16 mouse cellular contexts compared by ENCODE assay signal in genomic region chr14:30171008-30171407, GRCm38 (mm10).
DNase-seq lines count a peak whose midpoint lies in the region; ATAC-seq lines count a peak whose summit lies in the region.
"Had no signal": no experiment of that assay in that cellular context is flagged by ENCODE, and none has a peak within 500 bp of the region (broad histone marks: within the 10 kb centered on the region; RNA-seq: fewer than 3 reads in every experiment).

No protein-coding gene starts in this region.

- WGBS in hindbrain, embryonic 14.5 days: 46% methylated on average over 6 of the region's 6 CpGs
- WGBS in hindbrain, embryonic 11.5 days: 54% methylated on average over 6 of the region's 6 CpGs
- 68% methylated on average over 6 of the region's 6 CpGs for WGBS in liver, embryonic 11.5 days
- 63% methylated on average over 6 of the region's 6 CpGs for WGBS in liver, embryonic 12.5 days (ENCODE audit: insufficient replicate concordance)
- WGBS in neural tube, embryonic 14.5 days: 44% methylated on average over 6 of the region's 6 CpGs

- peak overlapping the region; percentile 40; the same call in 1 of the 2 replicates for H3K27ac ChIP-seq in hindbrain, embryonic 14.5 days
- H3K27ac ChIP-seq in hindbrain, embryonic 11.5 days (ENCODE audit: low read depth, low read length): no peak overlapping the region
- H3K27ac ChIP-seq in liver, embryonic 11.5 days (ENCODE audit: low read depth, low read length): no peak overlapping the region
- no peak overlapping the region for H3K27ac ChIP-seq in liver, embryonic 12.5 days
- H3K27ac ChIP-seq in neural tube, embryonic 14.5 days (ENCODE audit: low read depth, low read length): peak overlapping the region; percentile 60
- H3K27ac ChIP-seq: midbrain, embryonic 12.5 days had no signal

- no peak for ATAC-seq in hindbrain, embryonic 14.5 days (ENCODE audit: low FRiP score)
- ATAC-seq in hindbrain, embryonic 11.5 days (ENCODE audit: low FRiP score): no peak
- no peak for ATAC-seq in liver, embryonic 11.5 days (replicated peaks; ENCODE audit: low FRiP score)
- ATAC-seq in liver, embryonic 12.5 days: no peak
- no peak for ATAC-seq in neural tube, embryonic 14.5 days (ENCODE audit: low read depth)
- ATAC-seq: activated CD4-positive, CD25-positive, alpha-beta regulatory T cell, adult 4 months had no signal

- no peak overlapping the region for H3K9ac ChIP-seq in hindbrain, embryonic 14.5 days
- no peak overlapping the region for H3K9ac ChIP-seq in hindbrain, embryonic 11.5 days (ENCODE audit: low read depth, low read length)
- no peak overlapping the region for H3K9ac ChIP-seq in liver, embryonic 11.5 days (ENCODE audit: low read depth, low read length)
- H3K9ac ChIP-seq in liver, embryonic 12.5 days: no peak overlapping the region
- H3K9ac ChIP-seq in neural tube, embryonic 14.5 days (replicated peaks; ENCODE audit: low read depth, low read length): no peak overlapping the region
- H3K9ac ChIP-seq: midbrain, embryonic 12.5 days had no signal

- no peak overlapping the region for H3K4me3 ChIP-seq in hindbrain, embryonic 14.5 days (replicated peaks; ENCODE audit: low read length)
- H3K4me3 ChIP-seq in hindbrain, embryonic 11.5 days (ENCODE audit: low read depth, low read length): no peak overlapping the region
- H3K4me3 ChIP-seq in liver, embryonic 11.5 days (ENCODE audit: low read depth, low read length): no peak overlapping the region
- H3K4me3 ChIP-seq in liver, embryonic 12.5 days: no peak overlapping the region
- H3K4me3 ChIP-seq in neural tube, embryonic 14.5 days (ENCODE audit: low read depth, low read length): no peak overlapping the region
- H3K4me3 ChIP-seq: midbrain, embryonic 12.5 days had no signal

- no peak overlapping the region for H3K4me2 ChIP-seq in hindbrain, embryonic 14.5 days (replicated peaks)
- H3K4me2 ChIP-seq in hindbrain, embryonic 11.5 days (replicated peaks; ENCODE audit: low read depth, low read length): no peak overlapping the region
- H3K4me2 ChIP-seq in liver, embryonic 11.5 days: no peak overlapping the region
- H3K4me2 ChIP-seq in liver, embryonic 12.5 days: no peak overlapping the region
- H3K4me2 ChIP-seq in neural tube, embryonic 14.5 days (ENCODE audit: low read depth, low read length): no peak overlapping the region
- H3K4me2 ChIP-seq: heart, embryonic 11.5 days; midbrain, embryonic 12.5 days had no signal

- DNase-seq in hindbrain, embryonic 14.5 days (ENCODE audit: low spot score): no peak
- no peak for DNase-seq in hindbrain, embryonic 11.5 days (ENCODE audit: low spot score)
- peak; percentile 11 for DNase-seq in liver, embryonic 11.5 days (ENCODE audit: low spot score)
- peak; percentile 17 for DNase-seq in Muller cell, postnatal 12 days (ENCODE audit: inconsistent ontology term)
- DNase-seq in adrenal gland, adult (ENCODE audit: inconsistent age in 2 of 2, low spot score in 1 of 2): no peak
- no peak for DNase-seq in c-Kit-positive CD71-positive TER-119-positive erythroid progenitor cells, embryonic 14.5 days (ENCODE audit: low spot score)
- DNase-seq: cerebellum, adult 2 months; embryo, embryonic 11 days; gastrocnemius, postnatal 10 days; lung, postnatal 14 days; spleen, adult 18-20 months had no signal

- H3K4me1 ChIP-seq in hindbrain, embryonic 14.5 days (replicated peaks; ENCODE audit: control insufficient read depth, insufficient read depth, low read length): peaks cover 18% of the 10 kb centered on the region
- no peaks in the 10 kb centered on the region for H3K4me1 ChIP-seq in hindbrain, embryonic 11.5 days (replicated peaks; ENCODE audit: control insufficient read depth, insufficient read depth, low read length)
- peaks cover 3% of the 10 kb centered on the region; the same call in 1 of the 2 replicates for H3K4me1 ChIP-seq in liver, embryonic 11.5 days (replicated peaks; ENCODE audit: control insufficient read depth, insufficient read depth, low read length)
- peaks cover 12% of the 10 kb centered on the region for H3K4me1 ChIP-seq in liver, embryonic 12.5 days
- peaks cover 6% of the 10 kb centered on the region; the same call in 1 of the 2 replicates for H3K4me1 ChIP-seq in neural tube, embryonic 14.5 days (ENCODE audit: control insufficient read depth, insufficient read depth, low read length)
- H3K4me1 ChIP-seq: midbrain, embryonic 12.5 days had no signal

- H3K36me3 ChIP-seq in hindbrain, embryonic 14.5 days (replicated peaks; ENCODE audit: control insufficient read depth, insufficient read depth): no peaks in the 10 kb centered on the region
- no peaks in the 10 kb centered on the region for H3K36me3 ChIP-seq in hindbrain, embryonic 11.5 days (ENCODE audit: control insufficient read depth, insufficient read depth, low read length)
- H3K36me3 ChIP-seq in liver, embryonic 11.5 days (ENCODE audit: control insufficient read depth, insufficient read depth, low read length): no peaks in the 10 kb centered on the region
- no peaks in the 10 kb centered on the region for H3K36me3 ChIP-seq in liver, embryonic 12.5 days
- H3K36me3 ChIP-seq in neural tube, embryonic 14.5 days (ENCODE audit: control insufficient read depth, insufficient read depth, low read length): no peaks in the 10 kb centered on the region
- H3K36me3 ChIP-seq: midbrain, embryonic 12.5 days had no signal

- H3K27me3 ChIP-seq in hindbrain, embryonic 14.5 days (ENCODE audit: control insufficient read depth, insufficient read depth, low read length): no peaks in the 10 kb centered on the region
- H3K27me3 ChIP-seq in hindbrain, embryonic 11.5 days (ENCODE audit: control insufficient read depth, insufficient read depth, low read length): no peaks in the 10 kb centered on the region
- no peaks in the 10 kb centered on the region for H3K27me3 ChIP-seq in liver, embryonic 11.5 days (replicated peaks; ENCODE audit: control insufficient read depth, insufficient read depth, low read length)
- no peaks in the 10 kb centered on the region for H3K27me3 ChIP-seq in liver, embryonic 12.5 days (replicated peaks)
- no peaks in the 10 kb centered on the region for H3K27me3 ChIP-seq in neural tube, embryonic 14.5 days (ENCODE audit: control insufficient read depth, insufficient read depth, low read length)
- H3K27me3 ChIP-seq: midbrain, embryonic 12.5 days had no signal

- no peaks in the 10 kb centered on the region for H3K9me3 ChIP-seq in hindbrain, embryonic 14.5 days (ENCODE audit: control insufficient read depth, low read length)
- no peaks in the 10 kb centered on the region for H3K9me3 ChIP-seq in hindbrain, embryonic 11.5 days (ENCODE audit: control insufficient read depth, low read length)
- H3K9me3 ChIP-seq in liver, embryonic 11.5 days (ENCODE audit: control insufficient read depth, low read length): no peaks in the 10 kb centered on the region
- H3K9me3 ChIP-seq in liver, embryonic 12.5 days (replicated peaks): no peaks in the 10 kb centered on the region
- H3K9me3 ChIP-seq in neural tube, embryonic 14.5 days (ENCODE audit: control insufficient read depth, low read length): no peaks in the 10 kb centered on the region
- H3K9me3 ChIP-seq: midbrain, embryonic 12.5 days had no signal

Comparison
In these comparisons a context has a peak if more than half of its experiments do, and no peak if none do; other contexts are left out.
1. H3K27ac ChIP-seq: peak in hindbrain, embryonic 14.5 days (single experiment) and neural tube, embryonic 14.5 days (single experiment); none in hindbrain, embryonic 11.5 days (single experiment), liver, embryonic 11.5 days (single experiment) and liver, embryonic 12.5 days (single experiment).
2. DNase-seq: peak in liver, embryonic 11.5 days (single experiment) and Muller cell, postnatal 12 days (single experiment); none in hindbrain, embryonic 14.5 days (single experiment), hindbrain, embryonic 11.5 days (single experiment), adrenal gland, adult (0 of 2) and c-Kit-positive CD71-positive TER-119-positive erythroid progenitor cells, embryonic 14.5 days (single experiment).